Mouse (Mus musculus) ES-Bruce4 (cell line): ENCODE measurements at regions not wholly inside any gene's neighbourhood (a gene's known extent, or its start where the extent isn't known, plus 50 kb on each side); places are given as distances from the start of the nearest gene placed in this dataset.

ENCODE experiments used
- H3K27ac ChIP-seq: 2 replicates; pipeline ENCODE4 v1.5.1; 2012; ENCODE audit warnings: low read length, inconsistent platforms; ENCODE audit not compliant: insufficient read depth
- H3K27me3 ChIP-seq: 2 replicates; pipeline ENCODE4 v1.6.1; 2012; ENCODE audit warnings: mild to moderate bottlenecking, low read length, inconsistent platforms; ENCODE audit not compliant: control insufficient read depth, poor library complexity, insufficient read depth, severe bottlenecking
- H3K36me3 ChIP-seq: 2 replicates; pipeline ENCODE4 v1.6.1; 2012; ENCODE audit warnings: inconsistent platforms, mild to moderate bottlenecking, low read length, moderate library complexity; ENCODE audit not compliant: control insufficient read depth, poor library complexity, insufficient read depth, severe bottlenecking
- H3K4me1 ChIP-seq: one replicate; pipeline ENCODE4 v1.8.1; 2011; ENCODE audit warnings: low read length; ENCODE audit not compliant: control insufficient read depth, insufficient read depth
- H3K4me3 ChIP-seq: 2 replicates; pipeline ENCODE4 v1.5.1; 2011; ENCODE audit warnings: low read depth, mild to moderate bottlenecking, low read length
- H3K9ac ChIP-seq: 2 replicates; pipeline ENCODE4 v1.6.1; 2012; ENCODE audit warnings: low read depth, mild to moderate bottlenecking, inconsistent platforms; ENCODE audit not compliant: poor library complexity, severe bottlenecking
- H3K9me3 ChIP-seq: replicated peaks from 2 replicates; pipeline ENCODE4 v1.6.1; 2012; ENCODE audit warnings: mild to moderate bottlenecking, low read length, inconsistent platforms; ENCODE audit not compliant: control insufficient read depth, poor library complexity, insufficient read depth, severe bottlenecking
- CTCF ChIP-seq: IDR thresholded peaks from one replicate; pipeline ENCODE4 v1.8.1; 2011; ENCODE audit warnings: low read depth, low read length
- EP300 ChIP-seq: IDR thresholded peaks from 2 replicates; pipeline ENCODE4 v1.6.1; 2011; ENCODE audit warnings: low read depth, low read length; ENCODE audit not compliant: insufficient read depth
- POLR2A ChIP-seq: IDR thresholded peaks from one replicate; pipeline ENCODE4 v1.8.1; 2011; ENCODE audit warnings: low read length; ENCODE audit not compliant: insufficient read depth

GRCm38 (mm10) chr10:71485063-71485762, 137.7 kb downstream of the Ipmk start:
- Histone ChIP-seq H3K27me3 (no peaks in the 10 kb centered on the region), H3K4me3 (no peak overlapping the region), H3K27ac (no peak overlapping the region), H3K9me3 (no peaks in the 10 kb centered on the region), H3K36me3 (no peaks in the 10 kb centered on the region), H3K4me1 (no peaks in the 10 kb centered on the region), H3K9ac (no peak overlapping the region)
- TF ChIP-seq EP300 = no peak
- no peak for TF ChIP-seq POLR2A
- TF ChIP-seq CTCF = no peak

- Histone ChIP-seq H3K9me3 (no peaks in the 10 kb centered on the region), H3K9ac (no peak overlapping the region), H3K4me1 (no peaks in the 10 kb centered on the region), H3K4me3 (no peak overlapping the region), H3K36me3 (no peaks in the 10 kb centered on the region), H3K27me3 (no peaks in the 10 kb centered on the region), H3K27ac (no peak overlapping the region)
- TF ChIP-seq POLR2A = no peak
- no peak for TF ChIP-seq CTCF
- no peak for TF ChIP-seq EP300
These were observed 142.2 kb downstream of the Ipmk start for GRCm38 (mm10) chr10:71489791-71490190.

- H3K9ac ChIP-seq = no peak overlapping the region
- H3K4me3 ChIP-seq = no peak overlapping the region
- no peak overlapping the region for H3K27ac ChIP-seq
- no peaks in the 10 kb centered on the region for H3K36me3 ChIP-seq
- no peaks in the 10 kb centered on the region for H3K4me1 ChIP-seq
- H3K27me3 ChIP-seq = no peaks in the 10 kb centered on the region
- TF ChIP-seq EP300 (no peak), CTCF (no peak), POLR2A (no peak)
- H3K9me3 ChIP-seq = no peaks in the 10 kb centered on the region
These were observed 154.5 kb downstream of the Ipmk start for GRCm38 (mm10) chr10:71502096-71502495.

- Histone ChIP-seq H3K9me3 (no peaks in the 10 kb centered on the region), H3K4me1 (no peaks in the 10 kb centered on the region), H3K9ac (no peak overlapping the region), H3K4me3 (no peak overlapping the region), H3K36me3 (no peaks in the 10 kb centered on the region), H3K27ac (no peak overlapping the region), H3K27me3 (no peaks in the 10 kb centered on the region)
- no peak for TF ChIP-seq EP300
- no peak for TF ChIP-seq CTCF
- no peak for TF ChIP-seq POLR2A
These were observed 156.7 kb downstream of the Ipmk start for GRCm38 (mm10) chr10:71504219-71504618.

- Histone ChIP-seq H3K27ac (no peak overlapping the region), H3K4me3 (no peak overlapping the region), H3K4me1 (no peaks in the 10 kb centered on the region), H3K9ac (no peak overlapping the region), H3K9me3 (no peaks in the 10 kb centered on the region; the same call in 1 of the 2 replicates), H3K36me3 (no peaks in the 10 kb centered on the region), H3K27me3 (no peaks in the 10 kb centered on the region)
- TF ChIP-seq EP300 = no peak
- no peak for TF ChIP-seq CTCF
- TF ChIP-seq POLR2A = no peak
These were observed 177.7 kb downstream of the Ipmk start for GRCm38 (mm10) chr10:71525290-71525689.

GRCm38 (mm10) chr10:71533759-71534158, 186.2 kb downstream of the Ipmk start:
- no peak overlapping the region for H3K4me3 ChIP-seq
- TF ChIP-seq CTCF = no peak
- no peak for TF ChIP-seq POLR2A
- TF ChIP-seq EP300 = no peak
- no peak overlapping the region for H3K9ac ChIP-seq
- H3K9me3 ChIP-seq = no peaks in the 10 kb centered on the region
- no peak overlapping the region for H3K27ac ChIP-seq
- no peaks in the 10 kb centered on the region for H3K4me1 ChIP-seq
- no peaks in the 10 kb centered on the region for H3K27me3 ChIP-seq
- no peaks in the 10 kb centered on the region for H3K36me3 ChIP-seq
